In genomic region chr17:83482817-83483536, GRCm38 (mm10) we compare ENCODE assay signal across 17 mouse cellular contexts. TPM values are rescaled to one million over a fixed set of nuclear protein-coding genes. Genes with fewer than 3 reads are reported as not detected.
DNase-seq lines count a peak whose midpoint lies in the region; ATAC-seq and TF ChIP-seq lines count a peak whose summit lies in the region.
"Had no signal": no experiment of that assay in that cellular context is flagged by ENCODE, and none has a peak within 500 bp of the region (broad histone marks: within the 10 kb centered on the region; RNA-seq: fewer than 3 reads in every experiment).

No protein-coding gene starts in this region.

- no peak for TF ChIP-seq CTCF in liver, postnatal 0 days (IDR thresholded peaks at IDR 0.05; ENCODE audit: low read depth)
- no peak for TF ChIP-seq CTCF in small intestine, adult 2 months (IDR thresholded peaks at IDR 0.05; ENCODE audit: extremely low read depth, insufficient read length, insufficient replicate concordance, low read depth, low read length)

- no peak overlapping the region for H3K27ac ChIP-seq in liver, embryonic 16.5 days (ENCODE audit: low read length)
- no peak overlapping the region for H3K27ac ChIP-seq in liver, postnatal 0 days (ENCODE audit: low read depth)
- H3K27ac ChIP-seq in small intestine, adult 2 months (ENCODE audit: insufficient read depth, low read depth, low read length) = peak overlapping the region; percentile 57; the same call in 1 of the 2 replicates
- H3K27ac ChIP-seq: embryonic facial prominence, embryonic 12.5 days; forebrain, embryonic 15.5 days; heart, embryonic 10.5 days; hindbrain, embryonic 12.5 days had no signal

- no peaks in the 10 kb centered on the region; the same call in 1 of the 2 replicates for H3K36me3 ChIP-seq in liver, embryonic 16.5 days (ENCODE audit: control insufficient read depth, insufficient read depth)
- H3K36me3 ChIP-seq in liver, postnatal 0 days (replicated peaks; ENCODE audit: insufficient read depth, low read length) = peaks cover 10% of the 10 kb centered on the region; the same call in 1 of the 2 replicates
- H3K36me3 ChIP-seq in small intestine, adult 2 months (ENCODE audit: control insufficient read depth, insufficient read depth, low read length) = peaks cover 17% of the 10 kb centered on the region

- H3K4me1 ChIP-seq in liver, embryonic 16.5 days (ENCODE audit: control insufficient read depth, low read depth, low read length) = no peaks in the 10 kb centered on the region
- no peaks in the 10 kb centered on the region for H3K4me1 ChIP-seq in liver, postnatal 0 days (ENCODE audit: insufficient read depth)
- peaks cover 10% of the 10 kb centered on the region; the same call in 1 of the 2 replicates for H3K4me1 ChIP-seq in small intestine, adult 2 months (ENCODE audit: control insufficient read depth, insufficient read depth, insufficient read length, low read length)
- H3K4me1 ChIP-seq: embryonic facial prominence, embryonic 12.5 days; forebrain, embryonic 15.5 days; heart, embryonic 10.5 days had no signal

- 0 out of 2 replicates have a peak, but pooled peaks have one; percentile 32 for ATAC-seq in liver, embryonic 16.5 days (ENCODE audit: low read depth)
- no peak for ATAC-seq in liver, postnatal 0 days
- ATAC-seq: forebrain, embryonic 15.5 days had no signal

- no peak overlapping the region for H3K9ac ChIP-seq in liver, embryonic 16.5 days (ENCODE audit: low read depth, low read length)
- H3K9ac ChIP-seq in liver, postnatal 0 days (replicated peaks) = no peak overlapping the region
- H3K9ac ChIP-seq: embryonic facial prominence, embryonic 12.5 days; forebrain, embryonic 15.5 days; hindbrain, embryonic 12.5 days had no signal

- no peak for TF ChIP-seq POLR2A in small intestine, adult 2 months (IDR thresholded peaks at IDR 0.05; ENCODE audit: low read depth, low read length)

- WGBS in liver, embryonic 16.5 days (ENCODE audit: insufficient replicate concordance) = 60% methylated on average over 7 of the region's 7 CpGs
- 74% methylated on average over 7 of the region's 7 CpGs for WGBS in liver, postnatal 0 days (ENCODE audit: insufficient replicate concordance)
- 42% methylated on average over 7 of the region's 7 CpGs for WGBS in small intestine, adult 2 months

- no peak overlapping the region for H3K4me2 ChIP-seq in liver, embryonic 16.5 days (ENCODE audit: low read depth, low read length)
- no peak overlapping the region for H3K4me2 ChIP-seq in liver, postnatal 0 days (ENCODE audit: low read depth, low read length)
- H3K4me2 ChIP-seq: embryonic facial prominence, embryonic 12.5 days; forebrain, embryonic 15.5 days; hindbrain, embryonic 12.5 days had no signal

- H3K9me3 ChIP-seq in liver, embryonic 16.5 days (replicated peaks; ENCODE audit: control insufficient read depth, low read length) = no peaks in the 10 kb centered on the region
- no peaks in the 10 kb centered on the region for H3K9me3 ChIP-seq in liver, postnatal 0 days (ENCODE audit: low read length)
- H3K9me3 ChIP-seq: embryonic facial prominence, embryonic 12.5 days; forebrain, embryonic 15.5 days; heart, embryonic 10.5 days; hindbrain, embryonic 12.5 days had no signal

- peak; percentile 22 for DNase-seq in kidney, adult 8-10 months
- no peak for DNase-seq in kidney, postnatal 25 days
- DNase-seq in liver, postnatal 0 days = no peak
- DNase-seq in thymus, postnatal 4 days = no peak
- DNase-seq: adrenal gland, adult 2 months; adrenal gland, postnatal 25 days; cerebellum, adult 18-20 months; cerebellum, postnatal 10 days; heart, adult 18-20 months; heart, postnatal 10 days; heart, postnatal 4 days had no signal

- no peak for TF ChIP-seq EP300 in liver, postnatal 0 days (IDR thresholded peaks at IDR 0.05; ENCODE audit: low read depth)

- no peaks in the 10 kb centered on the region for H3K27me3 ChIP-seq in liver, embryonic 16.5 days (ENCODE audit: control insufficient read depth, insufficient read depth, low read depth, low read length)
- H3K27me3 ChIP-seq in liver, postnatal 0 days (ENCODE audit: insufficient read depth, low read length) = no peaks in the 10 kb centered on the region
- no peaks in the 10 kb centered on the region for H3K27me3 ChIP-seq in small intestine, adult 2 months (ENCODE audit: control insufficient read depth, insufficient read depth, low read length)
- H3K27me3 ChIP-seq: embryonic facial prominence, embryonic 12.5 days; forebrain, embryonic 15.5 days; hindbrain, embryonic 12.5 days had no signal

- no peak overlapping the region for H3K4me3 ChIP-seq in liver, embryonic 16.5 days (ENCODE audit: low read depth, low read length)
- no peak overlapping the region for H3K4me3 ChIP-seq in liver, postnatal 0 days (ENCODE audit: low read depth, low read length)
- H3K4me3 ChIP-seq in small intestine, adult 2 months (ENCODE audit: low read depth, low read length) = no peak overlapping the region
- H3K4me3 ChIP-seq: embryonic facial prominence, embryonic 12.5 days; forebrain, embryonic 15.5 days; heart, embryonic 10.5 days; hindbrain, embryonic 12.5 days had no signal

RNA-seq across cellular contexts. Expression of gene Cox7a2l, which starts 34.2 kb away (rescaled TPM):
- polyA plus RNA-seq in liver, embryonic 16.5 days (2015; fragmentation: Nextera tagmentation; extraction: Ambion mirVana) = 61.0 and 63.5 TPM in 2 replicates
- polyA plus RNA-seq in liver, postnatal 0 days (2015; fragmentation: Nextera tagmentation; extraction: Ambion mirVana) = 112 and 119 TPM in 2 replicates
- 29.8 and 53.9 TPM in 2 replicates for polyA plus RNA-seq in small intestine, adult 2 months (2012; rRNA removed)

Comparison
In these comparisons a context has a peak if more than half of its experiments do, and no peak if none do; other contexts are left out.
1. DNase-seq: peak in kidney, adult 8-10 months (2 of 2); none in kidney, postnatal 25 days (0 of 2), liver, postnatal 0 days (single experiment) and thymus, postnatal 4 days (single experiment).